Mouse (Mus musculus) left cerebral cortex, adult 9 months (tissue): ENCODE measurements around the gene Kctd14.

Experiments
- DNase-seq, 2 experiments: peaks; one replicate each; pipeline ENCODE4 v3.0.0; 2022; ENCODE audit warnings: low spot score in 2 of 2

Gene Kctd14

DNA sequence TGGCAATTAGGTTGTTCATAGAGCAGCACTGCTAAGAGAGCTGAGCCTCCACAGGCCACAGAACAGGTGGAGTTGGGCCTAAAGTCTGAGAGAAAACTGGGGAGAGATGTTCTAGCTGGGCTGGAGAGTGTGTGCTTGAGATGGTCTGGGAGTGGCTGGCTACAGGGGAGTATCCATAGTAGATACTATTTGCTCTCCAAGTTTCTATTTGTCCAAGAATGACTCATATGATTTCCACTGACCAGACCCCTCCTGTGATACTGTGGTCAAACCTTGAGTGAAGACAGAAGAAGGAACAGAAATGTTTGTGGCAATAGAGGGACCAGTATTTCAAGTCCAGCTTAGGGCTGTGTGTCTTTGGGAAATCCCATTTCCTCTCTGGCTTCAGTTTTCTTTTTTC, 12.1 kb upstream of the Kctd14 start:
- DNase-seq: no peak

DNA sequence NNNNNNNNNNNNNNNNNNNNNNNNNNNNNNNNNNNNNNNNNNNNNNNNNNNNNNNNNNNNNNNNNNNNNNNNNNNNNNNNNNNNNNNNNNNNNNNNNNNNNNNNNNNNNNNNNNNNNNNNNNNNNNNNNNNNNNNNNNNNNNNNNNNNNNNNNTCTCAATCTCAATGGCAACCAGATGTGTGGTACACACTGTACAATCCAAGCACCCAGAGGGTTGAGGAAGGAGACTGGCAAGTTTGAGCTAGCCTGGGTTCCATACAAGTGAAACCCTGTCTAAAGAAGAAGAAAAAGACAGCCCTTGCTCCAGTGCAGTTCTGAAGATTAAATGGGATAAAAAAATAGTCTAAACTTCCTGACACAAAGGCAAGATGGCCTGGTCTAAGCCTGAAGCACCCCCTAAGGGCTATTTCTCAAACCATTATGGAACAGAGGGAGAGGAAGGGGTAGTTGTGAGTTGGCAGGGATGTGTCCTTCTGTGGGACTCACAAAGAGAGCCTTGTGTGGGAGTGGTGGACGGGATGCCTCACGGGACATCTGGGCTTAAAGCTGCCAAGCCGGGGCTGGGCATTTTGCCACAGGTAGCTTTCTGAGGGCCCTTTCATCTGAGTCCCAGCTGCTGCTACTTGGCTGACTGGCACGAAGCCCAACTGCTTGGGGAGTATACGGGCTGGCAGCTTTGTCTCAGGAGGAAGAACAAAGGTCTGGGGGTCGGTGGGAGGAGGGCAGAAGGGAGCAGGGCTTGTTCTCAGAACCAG, 4.8 kb upstream of the Kctd14 start:
- peak; percentile 89 to 94 for DNase-seq

DNA sequence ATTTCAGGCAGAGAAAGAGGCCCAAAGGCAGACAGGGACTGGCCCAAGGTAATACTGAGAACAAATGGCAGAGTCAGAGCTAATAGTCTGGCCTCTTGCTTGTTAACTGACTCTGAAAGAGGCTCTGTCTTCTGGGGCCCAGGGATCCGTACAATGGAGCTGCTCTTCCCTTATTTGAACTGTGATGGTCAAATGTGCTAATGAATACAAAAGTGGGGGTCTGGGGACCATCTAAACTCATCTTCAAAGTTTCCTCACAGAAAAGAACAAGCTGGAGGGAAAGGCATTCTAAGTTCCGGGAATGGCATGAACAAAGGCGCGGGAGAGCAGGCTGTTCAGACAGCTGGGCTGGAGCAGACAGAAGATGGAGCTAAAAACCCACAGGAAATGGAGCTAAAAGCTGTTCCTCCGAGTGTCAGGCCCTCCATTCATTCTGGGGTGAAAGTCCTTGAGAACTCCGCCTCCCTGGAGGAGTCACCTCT, 4.0 kb upstream of the Kctd14 start:
- DNase-seq: peak in 1 of 2 experiments; percentile 32

GRCm38 (mm10) chr7:97452196-97452595, 1.1 kb downstream of the Kctd14 start:
- DNase-seq: no peak

DNA sequence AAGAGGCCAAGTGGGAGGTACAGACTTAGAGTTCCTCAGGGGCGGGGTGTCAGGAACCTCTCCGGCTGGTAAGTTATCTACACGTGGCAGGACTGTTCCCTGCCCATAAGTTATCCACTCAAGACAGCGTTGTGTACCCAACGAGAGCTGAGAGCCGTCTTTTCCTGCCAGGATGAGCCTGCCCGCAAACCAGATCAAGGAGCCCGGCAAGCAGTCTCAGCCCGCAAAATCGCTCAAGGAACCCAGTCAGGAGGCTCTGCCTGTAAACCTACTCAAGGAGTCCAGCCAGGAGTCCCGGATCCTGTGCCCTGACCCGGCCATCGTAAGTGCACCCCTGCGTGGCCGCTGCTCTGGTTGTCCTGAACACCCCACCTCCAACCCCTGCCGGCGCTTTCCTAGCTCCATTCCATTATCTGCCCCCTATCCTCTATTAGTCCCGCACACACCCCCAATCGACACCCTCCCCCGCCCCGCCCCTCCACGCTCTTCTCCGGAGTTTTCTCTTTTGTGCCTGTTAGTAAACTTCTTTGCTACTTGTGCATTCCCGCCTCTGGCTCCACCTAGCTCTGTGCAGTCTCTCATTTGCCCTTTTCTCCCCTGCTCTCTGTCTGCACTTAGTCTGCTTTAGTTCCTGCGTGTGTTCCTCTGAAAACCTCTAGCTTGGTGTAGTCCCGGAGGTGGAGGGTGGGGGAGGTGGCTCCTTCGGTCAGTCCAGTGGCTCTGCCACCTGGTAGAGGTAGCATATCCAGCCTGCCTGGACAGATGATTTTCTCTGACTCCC, 2.2 kb downstream of the Kctd14 start:
- no peak for DNase-seq

- no peak for DNase-seq
Observed at GRCm38 (mm10) chr7:97454795-97455194, 3.7 kb downstream of the Kctd14 start.

GRCm38 (mm10) chr7:97455577-97455976, 4.5 kb downstream of the Kctd14 start:
- no peak for DNase-seq

DNA sequence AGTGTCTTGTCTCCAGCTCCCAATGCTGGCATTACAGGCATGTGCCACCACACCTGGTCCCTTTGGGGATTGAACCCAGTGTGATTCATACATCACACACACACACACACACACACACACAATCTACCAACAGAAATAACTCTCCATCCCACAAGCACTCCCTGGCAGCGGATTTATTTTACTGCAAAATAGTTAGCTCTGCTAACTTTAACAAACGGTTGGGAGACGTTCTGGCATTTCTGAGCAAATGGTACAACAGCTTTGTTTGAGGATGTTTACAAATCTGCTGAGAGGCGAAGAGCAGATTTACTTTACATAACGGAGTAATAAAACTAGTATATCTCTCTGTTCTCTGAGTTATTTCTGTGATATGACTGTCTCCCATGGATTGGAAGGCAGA, 21.9 kb downstream of the Kctd14 start:
- peak in 1 of 2 experiments; percentile 27 for DNase-seq

GRCm38 (mm10) chr7:97479349-97479748, 28.2 kb downstream of the Kctd14 start:
- no peak for DNase-seq

- no peak for DNase-seq
Observed at GRCm38 (mm10) chr7:97480290-97480689, 29.2 kb downstream of the Kctd14 start.

GRCm38 (mm10) chr7:97480821-97481339, 29.8 kb downstream of the Kctd14 start, which contains the start of gene Ints4:
Gene Ints4 (plus strand): TSS chr7:97480956.
- peak; percentile 88 to 94 for DNase-seq

GRCm38 (mm10) chr7:97483378-97483777, 32.3 kb downstream of the Kctd14 start:
- DNase-seq: no peak

DNA sequence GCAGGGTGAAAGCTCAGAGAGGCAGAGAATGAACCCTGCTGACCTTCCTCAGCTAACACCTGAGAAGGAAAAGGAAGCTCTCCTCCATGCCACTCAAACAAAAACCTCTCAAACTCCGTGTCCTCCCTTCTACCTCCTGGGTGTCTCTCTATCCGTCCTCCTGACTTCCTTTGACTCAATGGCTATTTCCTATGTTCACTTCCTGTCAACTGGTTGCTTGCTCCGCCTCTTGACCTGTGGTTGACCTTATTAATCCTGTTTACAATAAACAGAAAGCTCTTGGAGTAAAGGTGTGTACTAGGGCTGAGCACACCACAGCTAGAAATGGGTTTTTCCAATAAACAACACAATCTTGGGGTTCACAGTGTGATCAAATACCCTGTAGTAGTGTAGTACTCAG, 40.0 kb downstream of the Kctd14 start:
- DNase-seq: no peak

DNA sequence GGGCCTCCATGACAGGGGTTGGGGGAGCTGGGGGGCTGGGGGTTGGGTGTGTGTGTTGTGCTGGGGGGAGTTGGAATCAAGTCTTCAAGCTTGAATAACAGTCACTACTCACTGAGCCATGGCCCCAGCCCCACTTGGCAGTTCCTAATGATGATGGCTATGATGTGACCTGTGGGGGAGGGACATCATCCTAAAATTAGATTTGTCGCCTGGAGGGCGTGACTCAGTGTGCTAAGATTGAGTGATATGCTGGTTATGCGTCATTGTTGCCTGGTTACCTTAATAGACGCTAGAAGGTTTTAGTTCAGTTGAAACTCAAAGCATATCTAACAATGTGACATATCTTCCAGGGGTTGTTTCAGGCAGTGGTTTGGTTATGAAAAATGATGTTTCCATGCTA, 41.3 kb downstream of the Kctd14 start:
- DNase-seq: peak in 1 of 2 experiments; percentile 33

DNA sequence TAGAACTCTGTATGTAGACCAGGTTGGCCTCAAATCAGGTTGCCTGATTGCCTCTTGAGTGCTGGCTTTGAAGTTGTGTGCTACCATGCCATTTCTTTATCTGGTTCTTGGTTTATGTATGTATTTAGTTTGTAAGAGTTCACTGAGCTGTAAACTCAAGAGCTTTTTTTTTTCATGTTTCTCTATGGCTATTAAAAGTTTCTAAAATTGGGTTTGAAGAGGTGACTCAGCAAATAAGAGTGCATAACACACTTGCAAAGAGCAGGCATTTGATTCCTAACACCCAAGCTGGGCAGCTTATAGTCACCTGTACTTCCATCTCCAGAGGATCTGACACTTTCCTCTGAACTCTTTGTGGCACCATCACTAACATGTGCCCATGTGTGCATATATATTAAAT, 43.9 kb downstream of the Kctd14 start:
- DNase-seq: no peak

DNA sequence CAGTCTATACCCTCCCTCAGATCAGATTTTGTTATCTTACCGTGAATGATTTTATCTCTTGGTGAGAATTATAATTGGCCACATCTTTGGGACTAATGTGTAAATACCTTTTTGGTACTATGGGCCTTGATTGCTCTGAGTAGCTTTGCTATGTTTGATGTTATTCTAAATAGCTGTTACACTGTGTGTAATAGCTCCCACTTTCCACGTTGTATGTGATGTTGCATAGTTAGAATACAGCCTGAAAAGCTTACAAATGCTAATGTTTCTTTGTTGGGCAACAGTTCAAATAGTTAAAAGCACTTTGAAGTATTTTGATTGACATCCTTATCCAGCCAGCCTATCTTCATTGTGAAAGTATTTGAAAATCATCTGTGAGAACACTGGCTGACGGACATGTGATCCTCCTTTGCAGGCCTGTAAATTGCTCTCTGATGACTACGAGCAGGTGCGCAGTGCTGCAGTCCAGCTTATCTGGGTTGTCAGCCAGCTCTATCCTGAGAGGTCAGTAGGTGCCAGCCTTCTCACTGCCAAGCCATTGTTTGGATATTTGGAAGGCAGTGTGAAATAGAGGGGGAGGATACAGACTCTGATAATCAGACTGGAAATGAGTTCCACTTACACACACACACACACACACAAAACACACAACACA, 49.6 kb downstream of the Kctd14 start:
- no peak for DNase-seq
